Mouse (Mus musculus) CD4-positive, CD25-positive, alpha-beta regulatory T cell, adult 4 months (primary cell): Measurements from ENCODE around the gene Plekhm3. TPM values are rescaled to one million over a fixed set of nuclear protein-coding genes. Genes with fewer than 3 reads are reported as not detected.

Source experiments
- ATAC-seq: one replicate; pipeline ENCODE4 v1.8.0; 2017
- polyA plus RNA-seq, 2 experiments: library from polyadenylated mRNA; unstranded; fragments of 100-300 nt; shearing (Covaris generic); gene quantifications; one replicate each; pipeline ENCODE4 v1.2.1; 2017

The Plekhm3 gene
- polyA plus RNA-seq, 2 experiments from 2014 or later, result 7.8 to 11.2 TPM

GRCm38 (mm10) chr1:64875156-64875555 is 81.5 kb downstream of the Plekhm3 start:
- ATAC-seq, result no peak

- no peak for ATAC-seq
These were observed 84.7 kb downstream of the Plekhm3 start for GRCm38 (mm10) chr1:64871956-64872355.

GRCm38 (mm10) chr1:64867684-64868083 is 88.9 kb downstream of the Plekhm3 start:
- no peak for ATAC-seq

- no peak for ATAC-seq
These were observed 90.5 kb downstream of the Plekhm3 start for GRCm38 (mm10) chr1:64866140-64866539.

- no peak for ATAC-seq
These were observed 96.2 kb downstream of the Plekhm3 start for GRCm38 (mm10) chr1:64860235-64860920.

- ATAC-seq, result no peak
These were observed 96.8 kb downstream of the Plekhm3 start for GRCm38 (mm10) chr1:64859826-64860225.

GRCm38 (mm10) chr1:64854835-64855234 is 101.8 kb downstream of the Plekhm3 start:
- no peak for ATAC-seq

GRCm38 (mm10) chr1:64853738-64854730 is 102.6 kb downstream of the Plekhm3 start:
- ATAC-seq, result no peak

- no peak for ATAC-seq
These were observed 103.4 kb downstream of the Plekhm3 start for GRCm38 (mm10) chr1:64853244-64853643.

GRCm38 (mm10) chr1:64852272-64852671 is 104.4 kb downstream of the Plekhm3 start:
- no peak for ATAC-seq

GRCm38 (mm10) chr1:64850345-64850744 is 106.3 kb downstream of the Plekhm3 start:
- ATAC-seq, result no peak

- ATAC-seq, result no peak
These were observed 107.6 kb downstream of the Plekhm3 start for GRCm38 (mm10) chr1:64848996-64849395.

GRCm38 (mm10) chr1:64848081-64848480 is 108.5 kb downstream of the Plekhm3 start:
- no peak for ATAC-seq

GRCm38 (mm10) chr1:64847565-64847964 is 109.1 kb downstream of the Plekhm3 start:
- no peak for ATAC-seq

- ATAC-seq, result no peak
These were observed 111.6 kb downstream of the Plekhm3 start for GRCm38 (mm10) chr1:64844978-64845377.

- no peak for ATAC-seq
These were observed 112.6 kb downstream of the Plekhm3 start for GRCm38 (mm10) chr1:64843900-64844616.

GRCm38 (mm10) chr1:64840930-64841329 is 115.7 kb downstream of the Plekhm3 start:
- no peak for ATAC-seq

GRCm38 (mm10) chr1:64836584-64836983 is 120.0 kb downstream of the Plekhm3 start:
- ATAC-seq, result no peak

GRCm38 (mm10) chr1:64836114-64836513 is 120.5 kb downstream of the Plekhm3 start:
- ATAC-seq, result no peak

GRCm38 (mm10) chr1:64831552-64831951 is 125.1 kb downstream of the Plekhm3 start:
- ATAC-seq, result no peak

- no peak for ATAC-seq
These were observed 129.2 kb downstream of the Plekhm3 start for GRCm38 (mm10) chr1:64827434-64827833.

- ATAC-seq, result no peak
These were observed 130.1 kb downstream of the Plekhm3 start for GRCm38 (mm10) chr1:64826348-64827103.
